Mouse (Mus musculus) testis, adult 2 months (tissue): Measurements from ENCODE around the gene Pla2g2c. TPM values are rescaled to one million over a fixed set of nuclear protein-coding genes. Genes with fewer than 3 reads are reported as not detected.
A peak's percentile ranks its signal among the peaks of the same experiment; 100 is the strongest.

Experiments
- H3K27ac ChIP-seq: fragments of 200-500 bp; 2 replicates; pipeline ENCODE4 v1.5.1; 2012; ENCODE audit warnings: low read depth, low read length; ENCODE audit not compliant: control insufficient read depth, insufficient read depth
- H3K27me3 ChIP-seq: fragments of 200-500 bp; 2 replicates; pipeline ENCODE4 v1.6.1; 2012; ENCODE audit warnings: mild to moderate bottlenecking, low read length, moderate library complexity; ENCODE audit not compliant: control insufficient read depth, insufficient read depth
- H3K36me3 ChIP-seq: fragments of 200-500 bp; 2 replicates; pipeline ENCODE4 v1.6.1; 2012; ENCODE audit warnings: mild to moderate bottlenecking, low read length; ENCODE audit not compliant: control insufficient read depth, insufficient read depth
- H3K4me1 ChIP-seq: fragments of 200-500 bp; 2 replicates; pipeline ENCODE4 v1.6.1; 2012; ENCODE audit warnings: low read length; ENCODE audit not compliant: control insufficient read depth, insufficient read depth
- H3K4me3 ChIP-seq: fragments of 200-500 bp; 2 replicates; pipeline ENCODE4 v1.5.1; 2012; ENCODE audit warnings: low read depth, mild to moderate bottlenecking, low read length, moderate library complexity, mixed read lengths; ENCODE audit not compliant: control insufficient read depth
- CTCF ChIP-seq: fragments of 200-500 bp; IDR thresholded peaks from 2 replicates; pipeline ENCODE4 v1.5.1; 2012; ENCODE audit warnings: low read depth, mild to moderate bottlenecking, inconsistent platforms, low read length, moderate library complexity; ENCODE audit not compliant: control insufficient read depth, insufficient read depth, insufficient replicate concordance
- POLR2A ChIP-seq: fragments of 200-500 bp; IDR thresholded peaks from 2 replicates; pipeline ENCODE4 v1.6.1; 2012; ENCODE audit warnings: low read depth, mild to moderate bottlenecking, inconsistent platforms, low read length, moderate library complexity; ENCODE audit not compliant: control insufficient read depth
- polyA plus RNA-seq: library from polyadenylated mRNA; depleted of rRNA; stranded (reverse); fragments of >200 nt; gene quantifications from 2 replicates; pipeline ENCODE4 v1.2.3, GENCODE M21; 2012; rRNA removed

Gene Pla2g2c
- polyA plus RNA-seq, 1 experiment, result 148 TPM

- Histone ChIP-seq H3K4me1 (no peaks in the 10 kb centered on the region), H3K27me3 (no peaks in the 10 kb centered on the region), H3K4me3 (no peak overlapping the region), H3K36me3 (no peaks in the 10 kb centered on the region), H3K27ac (no peak overlapping the region)
- no peak for TF ChIP-seq POLR2A
- peak; percentile 35; the same call in 1 of the 2 replicates for TF ChIP-seq CTCF
These were observed 68.7 kb downstream of the Pla2g2c start for GRCm38 (mm10) chr4:138793276-138793675.

GRCm38 (mm10) chr4:138794344-138794743, 69.8 kb downstream of the Pla2g2c start:
- Histone ChIP-seq H3K4me3 (no peak overlapping the region), H3K27ac (no peak overlapping the region), H3K27me3 (no peaks in the 10 kb centered on the region), H3K36me3 (no peaks in the 10 kb centered on the region), H3K4me1 (no peaks in the 10 kb centered on the region)
- TF ChIP-seq CTCF, result no peak
- no peak for TF ChIP-seq POLR2A

Other genes starting within 250 kb of the Pla2g2c start
- 24.8 and 30.2 TPM in 2 replicates for gene Vwa5b1, start 88.9 kb upstream of the Pla2g2c start, polyA plus RNA-seq
- 371 and 394 TPM in 2 replicates for gene Ubxn10, start 12.4 kb downstream of the Pla2g2c start, polyA plus RNA-seq
- not detected in 2 replicates for gene Pla2g2f, start 32.8 kb downstream of the Pla2g2c start, polyA plus RNA-seq
- 0.36 and 0.38 TPM in 2 replicates for gene Pla2g2d, start 50.9 kb downstream of the Pla2g2c start, polyA plus RNA-seq
- 10.3 and 14.3 TPM in 2 replicates for gene Pla2g5, start 138.7 kb downstream of the Pla2g2c start, polyA plus RNA-seq
- not detected in 2 replicates for gene Gm13030, start 149.2 kb downstream of the Pla2g2c start, polyA plus RNA-seq
- gene Pla2g2e, start 153.2 kb downstream of the Pla2g2c start, polyA plus RNA-seq, result 0.19 TPM in 1 of 2 replicates, not detected in the other
- gene Otud3, start 189.2 kb downstream of the Pla2g2c start, polyA plus RNA-seq, result 74.6 and 80.0 TPM in 2 replicates
- 0.46 TPM in 1 of 2 replicates, not detected in the other for gene Rnf186, start 242.3 kb downstream of the Pla2g2c start, polyA plus RNA-seq
- gene Tmco4, start 248.1 kb downstream of the Pla2g2c start, polyA plus RNA-seq, result 3.3 and 3.4 TPM in 2 replicates